Mouse (Mus musculus): ENCODE results near the gene Gsx2.
A peak's percentile ranks its signal among the peaks of the same experiment; 100 is the strongest.

Gsx2 gene

DNA sequence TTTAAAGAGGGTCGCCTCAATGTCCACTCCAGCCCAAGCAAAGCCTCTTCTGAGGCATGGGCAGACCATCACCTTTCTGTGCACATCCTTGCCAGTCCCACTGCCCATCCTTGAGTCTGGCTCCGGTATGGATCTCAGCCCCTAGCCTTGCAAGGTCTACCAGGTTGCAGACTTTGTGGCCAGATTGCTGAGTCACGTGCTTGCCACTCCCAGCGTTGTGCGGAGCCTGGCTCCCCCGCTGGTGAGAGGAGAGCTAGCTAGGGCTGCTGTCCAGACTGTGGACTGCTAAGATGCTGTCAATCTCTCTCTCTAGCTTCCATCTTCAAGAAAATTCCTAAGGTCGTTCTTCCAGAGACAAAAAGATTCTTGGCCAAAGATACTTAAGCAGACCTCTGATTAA is 4.2 kb downstream of the Gsx2 start:
- no peak for DNase-seq

- DNase-seq = no peak
Observed at GRCm38 (mm10) chr5:75082439-75082838, 7.0 kb downstream of the Gsx2 start.

DNA sequence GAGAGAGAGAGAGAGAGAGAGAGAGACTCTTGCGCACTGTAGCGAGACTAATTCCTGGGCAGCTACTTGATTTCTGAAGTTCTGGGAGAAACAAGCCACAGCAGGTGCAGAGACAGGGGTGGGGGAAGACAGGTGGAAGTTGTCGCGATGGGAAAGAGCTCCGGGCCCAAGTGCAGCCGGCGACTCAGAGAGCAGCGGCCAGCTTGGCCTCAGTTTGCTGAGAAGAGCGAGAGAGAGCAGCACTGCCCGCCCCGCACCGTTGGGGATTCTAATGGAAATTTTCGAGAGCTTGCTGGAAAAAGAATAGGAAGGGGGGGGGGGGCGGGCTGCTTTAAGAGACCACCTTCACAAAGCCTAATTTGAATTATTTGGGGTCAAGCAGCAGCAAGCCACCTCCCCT is 7.7 kb downstream of the Gsx2 start:
- DNase-seq = no peak

- no peak for DNase-seq
Observed at GRCm38 (mm10) chr5:75083591-75084392, 8.4 kb downstream of the Gsx2 start.

GRCm38 (mm10) chr5:75084393-75084870 is 9.0 kb downstream of the Gsx2 start:
- DNase-seq = no peak

DNA sequence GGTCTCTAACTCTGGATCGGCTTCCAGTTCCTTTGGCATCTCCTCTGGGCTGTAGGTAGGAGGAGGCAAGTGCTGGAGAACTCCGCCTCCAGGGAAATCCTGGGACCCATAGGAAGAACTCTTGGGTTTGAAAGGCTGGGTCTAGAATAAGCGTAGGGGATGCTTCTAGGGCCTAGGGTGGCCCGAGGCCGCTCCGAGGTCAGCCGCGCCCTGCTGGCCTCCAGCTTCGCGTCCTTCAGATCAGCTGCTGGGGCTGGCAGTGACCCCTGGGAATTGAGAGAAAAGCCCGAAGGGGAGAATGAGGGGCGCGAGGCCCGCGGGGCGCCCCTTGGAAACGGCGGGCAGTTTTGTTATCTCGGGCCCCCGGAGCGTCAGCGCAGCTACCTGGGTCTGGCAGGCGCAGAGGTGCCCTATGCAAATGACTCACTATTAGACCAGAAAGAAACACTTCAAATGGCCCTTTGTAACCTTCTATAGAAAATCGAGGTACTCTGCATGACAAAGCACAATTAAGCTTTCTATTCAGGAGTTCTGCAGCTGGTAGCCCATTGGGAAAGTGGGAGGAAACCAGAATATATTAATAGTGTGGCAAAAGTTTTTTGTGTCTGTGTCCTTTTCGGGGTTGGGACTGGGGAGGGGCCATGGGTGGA is 9.6 kb downstream of the Gsx2 start:
- no peak for DNase-seq

GRCm38 (mm10) chr5:75085521-75085875 is 10.1 kb downstream of the Gsx2 start:
- DNase-seq = no peak

DNA sequence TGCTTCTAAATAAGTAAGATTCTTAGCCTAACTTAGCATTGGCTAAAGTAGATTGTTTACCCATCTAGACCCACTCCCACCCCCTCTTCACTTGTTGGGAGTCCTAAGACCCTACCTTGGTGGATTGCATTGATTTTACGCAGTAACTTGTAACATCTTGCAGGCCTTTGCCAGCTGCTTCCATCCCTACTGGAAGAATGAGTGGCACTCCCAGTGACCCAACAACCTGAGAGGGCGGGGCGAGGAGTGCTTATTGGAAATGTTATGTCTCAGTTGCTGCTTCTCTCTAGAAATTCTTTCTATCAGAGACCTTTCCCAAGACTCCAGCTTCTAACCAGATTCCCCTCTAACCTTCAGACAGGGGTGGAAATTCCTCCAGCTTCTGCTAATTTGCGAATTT is 10.5 kb downstream of the Gsx2 start:
- DNase-seq = no peak

- DNase-seq = no peak
Observed at GRCm38 (mm10) chr5:75106511-75106910, 31.1 kb downstream of the Gsx2 start.

GRCm38 (mm10) chr5:75109368-75109767 is 34.0 kb downstream of the Gsx2 start:
- no peak for DNase-seq

- DNase-seq = no peak
Observed at GRCm38 (mm10) chr5:75111781-75112180, 36.4 kb downstream of the Gsx2 start.

DNA sequence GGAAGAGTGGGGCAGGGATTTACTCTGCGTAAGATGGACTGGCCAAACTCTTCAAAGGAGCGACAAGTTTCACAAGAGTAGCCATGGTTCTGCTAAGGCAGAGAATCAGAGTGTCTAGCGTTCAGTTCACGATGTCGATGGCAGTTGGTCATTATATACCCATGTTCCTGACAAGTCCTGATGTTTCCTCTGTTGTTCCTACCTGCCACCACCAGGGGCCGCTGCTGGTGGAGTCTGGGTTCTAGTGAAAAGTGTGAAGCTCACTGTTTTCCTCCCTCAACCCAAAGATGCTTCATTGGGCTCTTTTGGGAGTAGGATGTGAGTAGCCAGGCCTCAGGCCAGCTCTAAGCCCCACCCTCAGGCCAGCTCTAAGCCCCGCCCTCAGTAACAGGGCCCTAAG is 43.4 kb downstream of the Gsx2 start:
- peak; percentile 54 for DNase-seq

- no peak for DNase-seq
Observed at GRCm38 (mm10) chr5:75121646-75122045, 46.2 kb downstream of the Gsx2 start.
